Mouse (Mus musculus) liver, embryonic 14.5 days (tissue): ENCODE results near the gene Tstd2.

Source experiments
- CTCF ChIP-seq: IDR thresholded peaks from 2 replicates; pipeline ENCODE4 v1.5.1; 2016; ENCODE audit warnings: antibody characterized with exemption, low read depth, control low read depth
- EP300 ChIP-seq: IDR thresholded peaks from 2 replicates; pipeline ENCODE4 v1.6.1; 2016; ENCODE audit warnings: antibody characterized with exemption, low read depth

GRCm38 (mm10) chr4:46069851-46070482, 68.5 kb downstream of the Tstd2 start:
- no peak for TF ChIP-seq CTCF
- TF ChIP-seq EP300, result no peak
